Mouse (Mus musculus) liver, postnatal 0 days (tissue): ENCODE data around the gene S100a11. TPM values are rescaled to one million over a fixed set of nuclear protein-coding genes. Genes with fewer than 3 reads are reported as not detected.

Experiments
- ATAC-seq: fragments of 200-750 bp; cut with Nextera tagmentation; 2 replicates; pipeline ENCODE4 v1.8.0; 2017; ENCODE audit warnings: mild to moderate bottlenecking, moderate library complexity
- DNase-seq: peaks from one replicate; pipeline ENCODE4 v3.0.0-alpha.2; 2016
- H3K27ac ChIP-seq: fragments of 300-500 bp; sonication (generic); 2 replicates; pipeline ENCODE4 v1.5.1; 2014; ENCODE audit warnings: antibody characterized with exemption, moderate library complexity, mild to moderate bottlenecking, low read depth
- H3K27me3 ChIP-seq: fragments of 300-500 bp; sonication (generic); 2 replicates; pipeline ENCODE4 v1.6.1; 2014; ENCODE audit warnings: low read length, control low read depth, mixed read lengths; ENCODE audit not compliant: insufficient read depth
- H3K36me3 ChIP-seq: fragments of 300-500 bp; sonication (generic); replicated peaks from 2 replicates; pipeline ENCODE4 v1.6.1; 2014; ENCODE audit warnings: mild to moderate bottlenecking, control low read depth, low read length, moderate library complexity, mixed read lengths; ENCODE audit not compliant: insufficient read depth
- H3K4me1 ChIP-seq: fragments of 300-500 bp; sonication (generic); 2 replicates; pipeline ENCODE4 v1.6.1; 2014; ENCODE audit warnings: antibody characterized with exemption, mild to moderate bottlenecking, control low read depth; ENCODE audit not compliant: insufficient read depth
- H3K4me2 ChIP-seq: fragments of 300-500 bp; sonication (generic); 2 replicates; pipeline ENCODE4 v1.6.1; 2014; ENCODE audit warnings: low read depth, mild to moderate bottlenecking, low read length, moderate library complexity, mixed read lengths
- H3K4me3 ChIP-seq: fragments of 300-500 bp; sonication (generic); 2 replicates; pipeline ENCODE4 v1.5.1; 2014; ENCODE audit warnings: low read depth, low read length
- H3K9ac ChIP-seq: fragments of 300-500 bp; sonication (generic); replicated peaks from 2 replicates; pipeline ENCODE4 v1.6.1; 2014; ENCODE audit warnings: mild to moderate bottlenecking, moderate library complexity
- H3K9me3 ChIP-seq: fragments of 300-500 bp; sonication (generic); 2 replicates; pipeline ENCODE4 v1.6.1; 2016; ENCODE audit warnings: mild to moderate bottlenecking, control low read depth, low read length, mixed read lengths
- CTCF ChIP-seq: sonication (generic); IDR thresholded peaks from 2 replicates; pipeline ENCODE4 v1.5.1; 2016; ENCODE audit warnings: antibody characterized with exemption, low read depth
- EP300 ChIP-seq: IDR thresholded peaks from 2 replicates; pipeline ENCODE4 v1.6.1; 2016; ENCODE audit warnings: antibody characterized with exemption, low read depth, mild to moderate bottlenecking
- WGBS: fragments of 180-500 bp; shearing (Covaris S2); extraction: QIAGEN DNeasy Blood & Tissue Kit; methylation state at CpG from one replicate; pipeline ENCODE4 v1.1.7; 2014; ENCODE audit not compliant: insufficient replicate concordance; 5-methylcytosine and 5-hydroxymethylcytosine counted together
- polyA plus RNA-seq: library from polyadenylated mRNA; unstranded; fragments of >200 nt; fragmentation: Nextera tagmentation; extraction: Ambion mirVana; gene quantifications from 2 replicates; pipeline ENCODE4 v1.2.1, GENCODE M21; 2015

The S100a11 gene
- polyA plus RNA-seq, 1 experiment from 2014 or later = 336 TPM

- H3K36me3 ChIP-seq = peaks cover 13% of the 10 kb centered on the region
- H3K4me2 ChIP-seq = no peak overlapping the region
- no peaks in the 10 kb centered on the region for H3K9me3 ChIP-seq
- WGBS = 75% methylated on average over 2 of the region's 2 CpGs
- no peak overlapping the region for H3K4me3 ChIP-seq
- DNase-seq (no peak), ATAC-seq (no peak)
- H3K9ac ChIP-seq = no peak overlapping the region
- no peaks in the 10 kb centered on the region for H3K4me1 ChIP-seq
- no peaks in the 10 kb centered on the region for H3K27me3 ChIP-seq
- no peak for TF ChIP-seq EP300
- no peak for TF ChIP-seq CTCF
- H3K27ac ChIP-seq = no peak overlapping the region
Measured at GRCm38 (mm10) chr3:93562372-93562771, 42.1 kb downstream of the S100a11 start.

- Histone ChIP-seq H3K27ac (no peak overlapping the region), H3K4me1 (no peaks in the 10 kb centered on the region), H3K9ac (no peak overlapping the region), H3K27me3 (no peaks in the 10 kb centered on the region), H3K36me3 (peaks cover 13% of the 10 kb centered on the region), H3K4me3 (no peak overlapping the region), H3K9me3 (no peaks in the 10 kb centered on the region), H3K4me2 (no peak overlapping the region)
- TF ChIP-seq CTCF = no peak
- no peak for TF ChIP-seq EP300
- WGBS = 80% methylated on average over 4 of the region's 4 CpGs
- DNase-seq (no peak), ATAC-seq (no peak)
Measured at GRCm38 (mm10) chr3:93563216-93563615, 42.9 kb downstream of the S100a11 start.

DNA sequence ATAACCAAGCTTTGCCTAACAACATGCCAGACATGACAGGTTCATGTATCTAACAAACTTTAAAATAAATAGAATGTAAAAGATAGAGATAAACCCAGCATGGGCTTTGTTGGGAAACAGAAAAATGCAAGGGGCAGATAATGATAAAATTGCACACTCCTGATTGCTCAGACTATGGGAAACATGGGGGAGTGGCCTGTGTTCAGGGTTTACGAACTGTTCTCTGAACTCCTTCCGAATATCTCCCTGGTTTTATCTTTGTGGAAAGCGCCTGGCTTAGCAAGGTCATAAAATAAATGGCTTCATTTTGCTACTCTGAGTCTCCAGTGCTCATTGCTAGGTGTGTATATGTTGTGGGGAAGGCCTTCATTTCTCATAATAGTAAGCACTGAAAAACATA, 46.6 kb downstream of the S100a11 start:
- DNase-seq (no peak), ATAC-seq (no peak)
- no peaks in the 10 kb centered on the region for H3K27me3 ChIP-seq
- peaks cover 2% of the 10 kb centered on the region for H3K36me3 ChIP-seq
- H3K9ac ChIP-seq = no peak overlapping the region
- H3K4me2 ChIP-seq = no peak overlapping the region
- H3K4me1 ChIP-seq = no peaks in the 10 kb centered on the region
- WGBS = 52% methylated on average over 3 of the region's 3 CpGs
- no peak overlapping the region for H3K4me3 ChIP-seq
- no peaks in the 10 kb centered on the region for H3K9me3 ChIP-seq
- H3K27ac ChIP-seq = no peak overlapping the region
- no peak for TF ChIP-seq EP300
- TF ChIP-seq CTCF = no peak

DNA sequence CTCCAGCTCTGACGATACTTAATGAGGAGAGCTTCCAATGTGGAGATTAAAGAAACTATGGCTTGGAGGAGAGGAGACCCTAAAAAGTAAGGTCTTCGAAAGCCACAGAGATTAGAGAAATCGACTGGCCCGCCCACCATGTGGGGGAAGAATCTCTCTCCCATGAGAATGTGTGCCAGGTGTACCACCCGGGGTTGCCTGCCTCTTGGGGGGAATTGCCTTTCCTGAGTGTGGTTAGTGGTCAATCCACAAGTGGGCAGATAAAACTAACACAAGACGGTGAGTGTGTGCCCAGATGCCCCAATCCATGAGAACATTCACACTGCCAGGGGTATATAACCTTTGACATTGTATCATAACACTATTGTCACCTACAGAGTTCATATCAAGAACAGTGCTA, 47.4 kb downstream of the S100a11 start:
- DNase-seq (no peak), ATAC-seq (no peak)
- TF ChIP-seq CTCF = no peak
- no peak for TF ChIP-seq EP300
- Histone ChIP-seq H3K27me3 (no peaks in the 10 kb centered on the region), H3K9ac (no peak overlapping the region), H3K4me2 (no peak overlapping the region), H3K4me1 (no peaks in the 10 kb centered on the region), H3K36me3 (no peaks in the 10 kb centered on the region; the same call in 1 of the 2 replicates), H3K9me3 (no peaks in the 10 kb centered on the region), H3K4me3 (no peak overlapping the region), H3K27ac (no peak overlapping the region)
- 60% methylated on average over 6 of the region's 6 CpGs for WGBS

DNA sequence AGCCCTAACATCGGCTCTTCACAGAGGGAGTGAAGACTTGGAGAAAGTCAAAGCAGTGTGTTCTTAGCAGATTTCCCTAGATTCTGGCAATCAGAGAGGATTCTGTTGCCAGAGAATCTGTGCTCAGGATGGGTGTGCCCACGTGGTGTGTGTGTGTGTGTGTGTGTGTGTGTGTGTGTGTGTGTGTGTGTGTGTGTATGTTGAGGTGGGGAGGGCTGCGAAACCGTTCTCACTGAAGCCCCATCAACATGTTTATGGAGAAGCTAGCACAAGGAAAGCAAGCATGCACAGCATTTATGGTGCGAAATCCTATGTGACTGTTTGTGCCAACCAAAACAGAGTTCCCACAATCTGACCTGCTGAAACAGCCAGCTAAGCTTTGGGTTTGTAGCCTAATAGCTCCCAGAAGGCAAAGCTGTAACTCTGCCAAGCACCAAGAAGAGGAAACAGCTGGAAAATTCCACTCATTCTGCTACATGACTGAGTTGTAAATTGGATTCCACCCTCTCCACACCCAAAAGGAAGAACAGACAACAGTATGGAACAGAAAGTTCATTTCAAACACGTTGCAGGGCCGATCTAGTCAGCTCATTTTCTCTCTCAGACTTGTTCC, 48.2 kb downstream of the S100a11 start:
- TF ChIP-seq EP300 = no peak
- no peak for TF ChIP-seq CTCF
- H3K36me3 ChIP-seq = no peaks in the 10 kb centered on the region; the same call in 1 of the 2 replicates
- no peaks in the 10 kb centered on the region for H3K27me3 ChIP-seq
- ATAC-seq (no peak), DNase-seq (no peak)
- H3K9me3 ChIP-seq = no peaks in the 10 kb centered on the region
- no peak overlapping the region for H3K9ac ChIP-seq
- 59% methylated on average over 7 of the region's 7 CpGs for WGBS
- H3K4me2 ChIP-seq = no peak overlapping the region
- H3K4me3 ChIP-seq = no peak overlapping the region
- H3K27ac ChIP-seq = no peak overlapping the region
- H3K4me1 ChIP-seq = no peaks in the 10 kb centered on the region

DNA sequence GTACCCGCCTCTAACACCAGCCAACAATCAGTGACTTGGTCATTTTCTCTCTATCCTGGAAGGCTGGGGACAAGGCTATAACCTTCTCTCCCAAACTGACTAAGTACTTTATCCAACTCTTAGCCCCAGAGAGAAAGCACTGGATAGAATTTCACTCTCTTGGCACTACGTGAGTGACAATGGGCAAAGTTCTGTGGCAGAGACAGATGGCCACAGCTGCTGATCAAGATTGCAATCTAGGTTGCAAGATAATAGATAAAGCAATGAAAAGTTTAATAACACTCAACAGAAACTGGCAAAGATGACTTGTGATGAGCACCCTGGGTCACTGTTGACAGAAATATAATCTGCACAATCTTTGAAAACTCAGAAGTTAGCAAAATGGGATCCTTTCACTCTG, 48.8 kb downstream of the S100a11 start:
- Histone ChIP-seq H3K9me3 (no peaks in the 10 kb centered on the region), H3K4me2 (no peak overlapping the region), H3K27me3 (no peaks in the 10 kb centered on the region), H3K36me3 (no peaks in the 10 kb centered on the region; the same call in 1 of the 2 replicates), H3K9ac (no peak overlapping the region), H3K27ac (no peak overlapping the region), H3K4me1 (no peaks in the 10 kb centered on the region), H3K4me3 (no peak overlapping the region)
- TF ChIP-seq CTCF (no peak), EP300 (no peak)
- no peak for ATAC-seq
- DNase-seq = no peak
- WGBS = 63% methylated on average over 2 of the region's 2 CpGs
